9 mouse cellular contexts compared by ENCODE assay signal in genomic region chrX:52453445-52454182, GRCm38 (mm10).
DNase-seq lines count a peak whose midpoint lies in the region; ATAC-seq and TF ChIP-seq lines count a peak whose summit lies in the region.
"Had no signal": no experiment of that assay in that cellular context is flagged by ENCODE, and none has a peak within 500 bp of the region (broad histone marks: within the 10 kb centered on the region; RNA-seq: fewer than 3 reads in every experiment).

No protein-coding gene starts in this region.

- H3K4me3 ChIP-seq in ES-Bruce4 (ENCODE audit: low read depth, low read length), result no peak overlapping the region
- no peak overlapping the region for H3K4me3 ChIP-seq in forebrain, embryonic 14.5 days (ENCODE audit: low read depth, low read length)
- no peak overlapping the region for H3K4me3 ChIP-seq in lung, embryonic 15.5 days
- H3K4me3 ChIP-seq: limb, embryonic 15.5 days had no signal

- no peaks in the 10 kb centered on the region for H3K27me3 ChIP-seq in ES-Bruce4 (ENCODE audit: control insufficient read depth, insufficient read depth, low read length, poor library complexity, severe bottlenecking)
- H3K27me3 ChIP-seq in forebrain, embryonic 14.5 days (replicated peaks; ENCODE audit: control insufficient read depth, insufficient read depth, low read length), result no peaks in the 10 kb centered on the region
- no peaks in the 10 kb centered on the region for H3K27me3 ChIP-seq in lung, embryonic 15.5 days
- H3K27me3 ChIP-seq: limb, embryonic 15.5 days had no signal

- H3K9ac ChIP-seq in ES-Bruce4 (ENCODE audit: low read depth, poor library complexity, severe bottlenecking), result no peak overlapping the region
- no peak overlapping the region for H3K9ac ChIP-seq in forebrain, embryonic 14.5 days (ENCODE audit: low read length)
- H3K9ac ChIP-seq in lung, embryonic 15.5 days, result no peak overlapping the region
- H3K9ac ChIP-seq: limb, embryonic 15.5 days had no signal

- no peak overlapping the region for H3K27ac ChIP-seq in ES-Bruce4 (ENCODE audit: insufficient read depth, low read length)
- no peak overlapping the region for H3K27ac ChIP-seq in forebrain, embryonic 14.5 days (ENCODE audit: low read depth, low read length)
- H3K27ac ChIP-seq in lung, embryonic 15.5 days, result no peak overlapping the region

- no peaks in the 10 kb centered on the region for H3K36me3 ChIP-seq in ES-Bruce4 (ENCODE audit: control insufficient read depth, insufficient read depth, low read length, poor library complexity, severe bottlenecking)
- H3K36me3 ChIP-seq in forebrain, embryonic 14.5 days (ENCODE audit: control insufficient read depth, insufficient read depth, low read length), result no peaks in the 10 kb centered on the region
- H3K36me3 ChIP-seq in lung, embryonic 15.5 days, result no peaks in the 10 kb centered on the region
- H3K36me3 ChIP-seq: limb, embryonic 15.5 days had no signal

- no peaks in the 10 kb centered on the region for H3K9me3 ChIP-seq in ES-Bruce4 (replicated peaks; ENCODE audit: control insufficient read depth, insufficient read depth, low read length, poor library complexity, severe bottlenecking)
- no peaks in the 10 kb centered on the region for H3K9me3 ChIP-seq in forebrain, embryonic 14.5 days (replicated peaks; ENCODE audit: control insufficient read depth, low read length)
- no peaks in the 10 kb centered on the region for H3K9me3 ChIP-seq in lung, embryonic 15.5 days
- H3K9me3 ChIP-seq: limb, embryonic 15.5 days had no signal

- TF ChIP-seq EP300 in ES-Bruce4 (IDR thresholded peaks at IDR 0.05; ENCODE audit: insufficient read depth, low read depth, low read length), result no peak

- ATAC-seq in forebrain, embryonic 14.5 days, result peak; percentile 93
- ATAC-seq in lung, embryonic 15.5 days (ENCODE audit: borderline replicate concordance, extremely low read depth, low FRiP score, low TSS enrichment), result no peak

- peak; percentile 47 for DNase-seq in c-Kit-positive CD71-positive TER-119-positive erythroid progenitor cells, embryonic 14.5 days (ENCODE audit: low spot score)
- peak; percentile 88 for DNase-seq in forebrain, embryonic 14.5 days (ENCODE audit: low spot score)
- DNase-seq in heart, postnatal 25 days (ENCODE audit: low spot score), result peak; percentile 6
- DNase-seq in layer of hippocampus, adult 11-12 months (ENCODE audit: low spot score), result peak; percentile 66
- peak; percentile 63 for DNase-seq in ovary, postnatal 36 days (ENCODE audit: low spot score)
- peak; percentile 37 for DNase-seq in thymus, postnatal 25 days

- intact Hi-C loops in heart, postnatal 25 days (cut with DNase I), result loop anchor here (5.0 kb wide), 1 partner anchor 264 kb away; no protein-coding TSS in a partner anchor

- no peak for TF ChIP-seq POLR2A in ES-Bruce4 (IDR thresholded peaks at IDR 0.05; ENCODE audit: insufficient read depth, low read length)

- 32% methylated on average over 6 of the region's 6 CpGs for WGBS in forebrain, embryonic 14.5 days
- WGBS in lung, embryonic 15.5 days, result 19% methylated on average over 6 of the region's 6 CpGs

- no peaks in the 10 kb centered on the region for H3K4me1 ChIP-seq in ES-Bruce4 (ENCODE audit: control insufficient read depth, insufficient read depth, low read length)
- H3K4me1 ChIP-seq in forebrain, embryonic 14.5 days (ENCODE audit: control insufficient read depth, insufficient read depth, low read length), result no peaks in the 10 kb centered on the region
- peaks cover 10% of the 10 kb centered on the region for H3K4me1 ChIP-seq in lung, embryonic 15.5 days

- H3K4me2 ChIP-seq in forebrain, embryonic 14.5 days (ENCODE audit: low read length), result no peak overlapping the region
- H3K4me2 ChIP-seq in lung, embryonic 15.5 days, result peak overlapping the region; percentile 43
- H3K4me2 ChIP-seq: limb, embryonic 15.5 days had no signal

- TF ChIP-seq CTCF in ES-Bruce4 (IDR thresholded peaks at IDR 0.05; ENCODE audit: low read depth, low read length), result peak; percentile 83

Comparison
In these comparisons a context has a peak if more than half of its experiments do, and no peak if none do; other contexts are left out.
1. DNase-seq: peak in every context shown above with its lines; median percentile 88 in forebrain, embryonic 14.5 days; 66 in layer of hippocampus, adult 11-12 months; 63 in ovary, postnatal 36 days; 47 in c-Kit-positive CD71-positive TER-119-positive erythroid progenitor cells, embryonic 14.5 days; 37 in thymus, postnatal 25 days; 6 in heart, postnatal 25 days.